Mouse (Mus musculus): Measurements from ENCODE around the gene Rundc1.
A peak's percentile ranks its signal among the peaks of the same experiment; 100 is the strongest.
"Not testable (repeated sequence)": the region's sequence is repeated elsewhere in the genome, so short reads cannot be mapped to it uniquely, and the experiment has no call there.

The Rundc1 gene

GRCm38 (mm10) chr11:101446319-101446718, 21.4 kb downstream of the Rundc1 start:
- DNase-seq, result no peak

- not testable (repeated sequence) for DNase-seq
These were observed 22.0 kb downstream of the Rundc1 start for GRCm38 (mm10) chr11:101446860-101447259.

GRCm38 (mm10) chr11:101447786-101448185, 22.9 kb downstream of the Rundc1 start:
- no peak for DNase-seq

- DNase-seq, result no peak
These were observed 23.4 kb downstream of the Rundc1 start, which contains the start of gene Ifi35 for GRCm38 (mm10) chr11:101448274-101448746. Ifi35 (plus strand) TSS chr11:101448407.

- DNase-seq, result no peak
These were observed 24.0 kb downstream of the Rundc1 start for GRCm38 (mm10) chr11:101448899-101449298.

DNA sequence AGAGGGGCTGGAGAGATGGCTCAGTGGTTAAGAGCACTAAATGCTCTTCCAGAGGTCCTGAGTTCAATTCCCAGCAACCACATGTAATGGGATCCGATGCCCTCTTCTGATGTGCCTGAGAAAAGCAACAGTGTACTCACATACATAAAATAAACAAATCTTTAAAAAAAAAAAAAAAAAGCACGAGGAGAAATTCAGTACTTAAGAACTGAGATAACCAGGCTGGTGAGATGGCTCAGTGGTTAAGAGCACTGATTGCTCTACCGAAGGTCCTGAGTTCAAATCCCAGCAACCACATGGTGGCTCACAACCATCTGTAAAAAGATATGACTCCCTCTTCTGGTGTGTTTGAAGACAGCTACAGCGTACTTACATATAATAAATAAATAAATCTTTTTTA, 24.7 kb downstream of the Rundc1 start:
- DNase-seq, result not testable (repeated sequence)

DNA sequence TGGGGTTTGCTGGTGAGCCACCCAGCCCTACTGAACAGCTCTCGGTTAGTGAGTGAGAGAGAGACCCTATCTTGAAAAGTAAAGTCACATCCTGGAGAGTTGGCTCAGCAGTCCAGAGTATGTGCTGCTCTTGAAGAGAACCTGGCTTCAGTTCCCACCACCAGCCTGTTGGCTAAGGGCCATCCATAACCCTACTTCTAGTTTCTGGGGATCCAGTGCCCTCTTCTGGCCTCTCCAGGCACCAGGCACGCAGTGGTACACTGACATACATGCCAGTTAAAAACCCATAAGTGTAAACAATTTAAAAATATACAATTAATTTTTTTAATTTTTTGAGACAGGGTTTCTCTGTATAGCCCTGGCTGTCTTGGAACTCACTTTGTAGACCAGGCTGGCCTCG, 25.5 kb downstream of the Rundc1 start:
- no peak for DNase-seq

GRCm38 (mm10) chr11:101451536-101451935, 26.7 kb downstream of the Rundc1 start:
- no peak for DNase-seq

DNA sequence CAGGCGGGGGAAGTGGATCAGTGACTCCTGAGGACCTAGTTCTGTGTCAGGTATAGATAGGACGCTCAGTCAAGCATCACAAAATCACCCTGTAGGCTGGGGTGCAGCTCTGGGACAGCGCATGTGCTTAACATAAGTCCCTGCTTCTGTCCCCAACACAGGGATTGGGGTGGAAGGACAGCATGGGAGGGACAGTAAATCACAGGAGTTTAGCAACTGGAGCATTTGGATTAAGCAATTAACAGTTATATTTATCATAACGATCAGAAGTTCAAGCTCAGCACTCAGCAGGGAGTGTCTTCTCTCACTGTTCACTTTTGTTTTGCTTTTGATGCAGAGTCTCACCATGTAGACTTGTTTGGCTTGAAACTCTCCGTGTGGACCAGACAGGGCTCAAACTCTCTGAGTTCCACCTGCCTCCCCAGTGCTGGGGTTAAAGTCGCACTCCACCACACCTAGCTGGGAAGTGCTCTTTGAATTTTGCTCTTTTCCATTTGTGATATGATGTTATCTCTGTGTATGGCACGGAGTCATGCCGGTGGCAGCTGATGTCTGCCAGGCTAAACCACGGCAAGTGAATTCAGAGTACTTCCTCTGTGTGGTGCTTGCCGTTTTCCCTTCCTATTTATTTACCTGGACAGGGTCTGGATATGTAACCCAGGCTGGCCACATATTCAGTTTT, 27.3 kb downstream of the Rundc1 start:
- DNase-seq, result no peak

- no peak for DNase-seq
These were observed 29.8 kb downstream of the Rundc1 start for GRCm38 (mm10) chr11:101454702-101455101.

DNA sequence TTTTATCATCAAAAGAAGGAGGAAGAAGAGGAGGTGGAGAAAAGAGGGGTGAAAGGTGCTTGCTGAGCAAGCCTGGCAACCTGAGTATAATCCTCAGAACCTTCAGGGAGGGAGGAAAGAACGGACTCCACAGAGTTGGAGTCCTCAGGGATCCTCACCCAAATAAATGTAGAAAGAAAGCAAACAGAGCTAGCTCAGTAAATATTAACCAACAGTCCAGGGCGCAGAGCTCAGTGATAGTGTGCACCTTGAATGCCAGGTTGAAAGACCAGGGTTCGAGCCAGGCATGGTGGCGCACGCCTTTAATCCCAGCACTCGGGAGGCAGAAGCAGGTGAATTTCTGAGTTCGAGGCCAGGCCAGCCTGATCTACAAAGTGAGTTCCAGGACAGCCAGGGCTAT, 30.7 kb downstream of the Rundc1 start:
- no peak for DNase-seq

- no peak for DNase-seq
These were observed 32.7 kb downstream of the Rundc1 start for GRCm38 (mm10) chr11:101457631-101458030.

GRCm38 (mm10) chr11:101458217-101458616, 33.3 kb downstream of the Rundc1 start:
- no peak for DNase-seq

DNA sequence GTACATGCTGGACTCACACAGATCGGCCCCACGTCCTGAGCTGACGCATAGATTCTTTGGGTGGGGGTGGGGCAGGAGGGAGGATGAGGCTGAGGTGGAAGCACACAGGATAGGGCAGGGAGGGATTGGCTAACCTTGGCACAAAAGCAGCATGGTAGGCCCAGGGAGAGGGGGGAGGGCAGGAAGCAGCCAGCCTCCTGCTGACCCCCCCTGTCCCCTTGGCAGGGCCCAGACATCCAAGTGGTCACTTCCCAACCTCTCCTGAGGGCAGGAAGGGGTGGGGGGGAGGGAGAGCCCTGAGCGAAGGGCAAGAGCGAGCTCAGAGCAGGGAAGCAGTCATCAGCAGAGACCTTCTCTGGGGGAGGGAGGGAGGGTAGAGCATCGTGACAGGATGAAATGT, 34.8 kb downstream of the Rundc1 start:
- DNase-seq, result no peak

- no peak for DNase-seq
These were observed 35.4 kb downstream of the Rundc1 start for GRCm38 (mm10) chr11:101460321-101460720.

- no peak for DNase-seq
These were observed 37.3 kb downstream of the Rundc1 start for GRCm38 (mm10) chr11:101462141-101462540.

DNA sequence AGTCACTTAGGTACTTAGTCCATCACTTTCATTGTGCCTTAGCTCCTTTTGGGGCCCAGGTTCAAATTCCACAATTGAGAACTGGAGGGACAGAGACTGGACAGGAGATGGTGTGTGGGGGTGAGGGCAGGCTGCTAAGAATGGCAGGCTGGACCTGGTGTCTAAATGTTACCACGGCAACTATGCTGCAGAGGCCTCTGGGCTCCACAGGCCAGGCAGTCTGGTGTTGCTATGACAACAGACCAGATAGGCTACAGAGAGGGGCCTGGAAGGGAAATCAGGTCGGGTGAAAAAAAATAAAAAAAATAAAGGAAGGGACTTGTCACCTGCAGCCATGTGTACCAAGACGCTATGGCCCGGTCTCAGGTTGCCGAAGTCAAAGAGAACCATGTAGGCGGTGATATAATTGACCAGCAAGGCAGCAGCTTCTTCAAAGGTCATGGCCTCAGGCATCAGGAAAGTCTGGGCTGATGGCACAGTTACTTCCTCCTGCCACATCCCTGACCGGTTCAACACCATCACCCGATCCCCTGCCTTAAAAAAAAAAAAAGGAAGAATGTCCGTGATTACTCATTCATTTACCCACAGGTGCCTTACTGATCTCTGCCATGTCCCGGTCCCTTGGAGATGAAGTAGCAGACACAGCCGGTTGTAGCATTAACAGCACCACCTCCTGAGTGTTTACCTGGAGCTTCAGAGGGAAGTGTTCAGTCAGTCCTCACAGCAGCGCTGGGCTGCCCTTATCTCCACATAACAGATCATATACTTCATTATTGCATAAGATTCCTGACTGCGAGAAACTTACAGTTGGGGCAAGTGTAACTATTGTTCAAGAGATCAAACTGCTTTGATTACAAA, 37.9 kb downstream of the Rundc1 start:
- DNase-seq, result no peak

DNA sequence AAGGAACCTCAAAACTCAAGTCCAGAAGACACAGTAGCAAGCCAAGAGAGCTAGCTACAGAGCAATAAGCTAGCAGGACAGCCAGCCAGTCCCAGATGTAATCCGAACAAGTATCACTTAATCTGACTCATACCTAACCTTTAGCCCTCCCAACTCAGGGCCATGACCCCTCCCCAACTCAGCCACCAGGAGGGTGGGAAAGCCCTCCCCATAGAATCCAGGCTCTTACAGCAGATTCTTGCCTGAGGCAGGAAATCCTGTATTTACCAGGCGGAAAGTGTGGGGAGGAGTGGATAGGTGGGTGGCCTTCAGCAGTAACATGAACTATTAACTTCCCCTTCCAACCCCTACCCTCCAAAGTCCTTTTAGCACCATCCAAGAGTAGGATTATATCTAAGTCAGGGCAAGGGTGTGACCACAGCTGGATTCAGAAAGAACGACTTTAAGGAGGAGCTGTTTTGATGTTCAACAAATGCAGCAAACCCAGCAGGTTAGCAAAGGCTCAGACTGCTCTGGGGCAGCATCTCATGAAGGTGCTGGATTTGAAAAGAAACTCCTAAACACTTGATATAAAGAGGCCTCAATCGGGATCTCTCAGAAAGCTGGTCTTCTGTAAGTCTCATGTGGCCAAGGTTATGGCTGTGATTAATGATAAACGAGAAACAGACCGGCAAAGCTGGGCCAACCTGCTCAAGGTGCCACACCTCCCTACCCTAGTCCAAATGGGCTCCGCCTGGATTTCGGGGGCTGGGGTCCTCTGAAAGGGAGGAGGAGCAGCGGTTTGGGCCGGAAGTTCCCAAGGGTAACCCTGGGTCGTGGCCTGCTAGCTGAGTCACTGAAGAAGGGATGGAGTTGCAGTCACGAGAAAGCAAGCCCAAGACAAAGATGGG, 39.6 kb downstream of the Rundc1 start, which contains the start of gene Rnd2:
TSS of gene Rnd2 (plus strand) at position 789 of the 890 bp plus-strand sequence.
- no peak for DNase-seq

DNA sequence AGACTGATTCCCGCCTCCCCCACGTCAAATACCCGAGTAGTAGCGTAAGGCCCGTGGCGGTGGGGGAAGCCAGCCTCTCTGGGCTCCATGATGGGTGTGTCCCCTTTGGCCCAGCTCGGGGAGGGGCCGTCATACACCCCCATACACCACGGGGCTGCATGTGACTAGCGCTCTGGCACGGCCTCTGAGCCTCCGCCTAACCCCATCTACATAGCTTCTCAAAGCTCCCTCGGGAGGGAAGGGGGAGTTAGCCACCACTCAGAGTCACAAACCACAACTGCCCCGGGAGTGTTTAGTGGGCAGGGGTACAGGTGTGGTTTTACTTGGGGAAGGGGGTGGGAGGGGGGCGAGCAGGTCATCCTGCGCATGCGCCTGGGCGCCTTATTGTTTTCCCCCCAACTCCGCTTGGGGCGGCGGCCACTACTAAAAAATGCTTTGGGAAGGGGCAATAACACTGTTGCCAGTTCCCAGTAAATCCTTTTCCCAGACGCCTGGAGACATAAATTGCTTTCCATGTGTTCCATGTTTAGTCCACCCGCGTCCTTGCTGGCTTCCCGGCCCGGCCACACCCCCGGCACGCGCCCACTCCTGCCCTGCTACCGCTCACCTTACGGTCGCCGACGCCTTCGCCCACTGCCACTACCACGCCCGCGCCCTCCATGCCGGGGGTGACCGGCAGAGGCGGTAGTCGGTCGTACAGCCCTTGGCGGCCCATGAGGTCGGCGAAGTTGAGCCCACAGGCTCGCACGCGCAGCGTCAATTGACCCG, 40.4 kb downstream of the Rundc1 start:
- no peak for DNase-seq

DNA sequence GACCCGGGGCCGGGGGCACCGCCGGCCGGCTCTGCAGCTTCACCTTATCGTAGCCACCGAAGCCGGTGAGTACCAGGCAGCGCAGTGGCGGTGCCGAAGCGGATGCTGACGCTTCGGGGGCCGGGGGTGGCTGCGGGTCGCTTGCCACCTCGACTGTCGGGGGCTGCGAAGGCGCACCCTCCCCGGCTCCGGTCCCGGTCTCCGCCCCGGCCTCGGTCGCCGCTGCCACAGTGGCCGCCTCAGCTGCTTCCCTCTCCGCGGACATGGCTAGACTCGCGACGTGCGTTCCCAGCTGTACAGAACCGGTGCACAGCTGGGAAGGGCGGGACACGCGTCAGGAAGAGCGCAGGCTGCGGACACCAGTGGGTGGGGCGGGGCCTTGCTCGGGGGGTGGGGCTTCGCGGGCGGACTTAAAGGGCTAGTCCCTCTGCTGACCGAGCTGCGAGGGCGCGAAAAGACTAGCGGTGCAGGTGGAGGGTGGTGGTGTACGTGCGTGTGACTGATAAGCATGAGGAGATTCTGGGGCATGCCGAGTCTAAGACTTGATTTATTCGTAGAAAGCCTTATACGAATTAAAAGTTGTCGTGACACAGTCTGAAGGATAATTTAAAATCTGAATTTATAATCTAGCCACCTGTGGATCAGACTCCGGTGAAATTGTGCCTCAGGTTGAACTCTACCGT, 41.1 kb downstream of the Rundc1 start, which contains the start of gene Vat1:
TSS of gene Vat1 (minus strand) at position 362 of the 683 bp plus-strand sequence.
- peak; percentile 71 for DNase-seq

DNA sequence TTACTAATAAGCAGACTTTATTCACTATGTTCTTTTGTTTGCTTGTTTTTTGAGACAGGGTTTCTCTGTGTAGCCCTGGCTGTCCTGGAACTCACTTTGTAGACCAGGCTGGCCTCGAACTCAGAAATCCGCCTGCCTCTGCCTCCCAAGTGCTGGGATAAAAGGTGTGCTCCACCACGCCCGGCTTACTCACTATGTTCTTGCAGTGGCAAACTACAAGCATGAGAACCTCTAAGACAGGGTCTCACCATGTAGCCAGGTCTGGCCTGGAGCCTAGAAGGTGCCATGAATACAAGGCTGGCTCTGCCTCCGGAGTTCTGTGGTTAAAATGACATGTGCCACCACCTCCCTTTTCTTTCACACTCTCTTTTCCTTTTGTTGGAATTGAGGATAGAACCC, 41.7 kb downstream of the Rundc1 start:
- DNase-seq, result not testable (repeated sequence)

Measured in right cerebral cortex, adult 18-20 months (tissue).